Mouse (Mus musculus): Measurements from ENCODE around the gene Gm4131.

- no peak for TF ChIP-seq CTCF (IDR thresholded peaks at IDR 0.05; ENCODE audit: low read depth)
- no peak for TF ChIP-seq EP300 (IDR thresholded peaks at IDR 0.05; ENCODE audit: low read depth)
Measured at GRCm38 (mm10) chr14:62509350-62509749, 57.4 kb downstream of the Gm4131 start.

Data from heart, postnatal 0 days (tissue).